Mouse (Mus musculus) adrenal gland, postnatal 36 days (tissue): ENCODE data around the gene Ltbp1. TPM values are rescaled to one million over a fixed set of nuclear protein-coding genes. Genes with fewer than 3 reads are reported as not detected.

ENCODE experiments used
- DNase-seq, 2 experiments: peaks; one replicate each; pipeline ENCODE4 v3.0.0; 2021; ENCODE audit warnings: mixed read lengths in 1 of 2
- long read RNA-seq, 2 experiments: library from polyadenylated mRNA; stranded (forward); transcript quantifications; one replicate each; pipeline ENCODE4 v2.0.0; 2021; ENCODE audit warnings: borderline sequencing depth in 2 of 2
- total RNA-seq, 2 experiments: library from RNA; stranded (reverse); gene quantifications; 2 replicates each; pipeline ENCODE4 v1.2.3; 2021

Gene Ltbp1
- 10 to 100 TPM; 12.9 to 15.5 TPM for total RNA-seq
- long read RNA-seq, experiment 1, partial matches to known transcripts, result 2 of 4 reads
- long read RNA-seq, experiment 1, other reads (novel, unspliced or antisense), result 1 of 4 reads
- long read RNA-seq, experiment 2, result 0 reads

- DNase-seq, result peak; percentile 73 to 77
These were observed at the start of gene Ltbp1 for GRCm38 (mm10) chr17:75005281-75005684. TSS of gene Ltbp1 (plus strand) at chr17:75005568.

DNA sequence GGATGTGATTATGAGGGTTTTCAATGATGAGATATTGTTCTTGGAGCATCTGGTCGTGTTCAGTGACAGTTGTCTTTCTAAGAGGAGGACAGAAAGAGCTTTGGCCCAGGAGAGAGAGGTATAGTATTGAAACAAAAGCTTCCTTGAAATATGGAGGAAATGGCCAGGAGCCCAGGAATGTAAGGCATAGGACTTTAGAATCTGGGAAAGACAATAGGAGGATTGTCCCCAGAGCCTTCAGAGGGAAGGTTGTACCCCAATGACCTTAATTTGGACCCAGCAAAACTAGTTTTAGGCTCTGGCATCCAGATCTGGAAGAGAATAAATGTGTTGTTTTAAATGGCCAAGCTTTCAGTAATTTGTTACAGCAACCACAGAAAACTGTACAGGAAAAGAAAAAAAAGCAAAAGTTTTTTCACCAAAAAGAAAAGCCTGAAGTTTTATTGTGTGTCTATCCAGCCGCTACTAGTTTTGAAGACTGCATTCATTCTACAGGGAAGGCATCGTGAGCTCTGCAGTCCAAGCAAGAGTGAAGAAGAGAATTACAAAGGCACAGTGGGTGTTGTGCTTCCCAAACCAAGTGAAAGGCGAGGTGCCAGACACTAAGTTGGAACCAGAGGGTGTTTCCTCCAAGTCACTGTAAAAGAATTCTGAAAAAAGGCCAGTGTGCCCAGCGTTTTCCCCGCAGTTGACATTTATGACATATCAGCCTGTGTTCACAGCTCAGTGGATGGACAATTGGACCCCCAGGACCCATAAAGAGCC is 45.7 kb upstream of the Ltbp1 start:
- no peak for DNase-seq

DNA sequence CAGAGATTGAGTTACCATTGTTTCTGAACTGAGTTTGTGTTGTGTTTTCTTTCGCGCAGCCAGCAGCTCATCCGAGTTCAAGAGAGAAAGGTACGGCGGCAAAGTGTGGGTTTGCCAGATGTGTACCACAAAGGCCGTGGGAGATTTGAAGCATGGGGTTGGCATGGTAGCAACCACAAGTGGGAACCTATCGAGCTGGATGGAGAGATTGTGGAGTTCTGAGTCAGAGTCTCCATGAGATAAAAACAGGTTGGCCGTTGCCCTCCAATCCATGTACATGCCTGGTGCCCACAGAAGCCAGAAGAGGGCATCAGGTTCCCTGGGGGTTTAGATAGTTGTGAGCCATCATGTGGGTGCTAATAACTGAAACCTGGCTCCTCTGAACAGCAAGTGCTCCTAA is 42.1 kb upstream of the Ltbp1 start:
- DNase-seq, result no peak

DNA sequence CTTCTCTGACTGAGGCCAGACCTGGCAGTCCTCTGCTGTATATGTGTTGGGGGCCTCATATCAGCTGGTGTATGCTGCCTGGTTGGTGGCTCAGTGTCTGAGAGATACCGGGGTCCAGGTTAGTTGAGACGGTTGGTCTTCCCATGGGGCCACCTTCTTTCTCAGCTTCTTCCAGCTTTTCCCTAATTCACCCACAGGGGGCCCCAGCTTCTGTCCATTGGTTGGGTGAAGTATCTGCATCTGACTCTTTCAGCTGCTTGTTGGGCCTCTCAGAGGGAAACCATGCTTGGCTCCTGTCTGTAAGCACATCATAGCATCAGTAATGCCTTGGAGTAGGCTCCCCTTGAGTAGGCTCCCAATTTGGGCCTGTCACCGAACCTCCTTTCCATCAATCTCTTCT is 41.5 kb upstream of the Ltbp1 start:
- DNase-seq, result no peak

DNA sequence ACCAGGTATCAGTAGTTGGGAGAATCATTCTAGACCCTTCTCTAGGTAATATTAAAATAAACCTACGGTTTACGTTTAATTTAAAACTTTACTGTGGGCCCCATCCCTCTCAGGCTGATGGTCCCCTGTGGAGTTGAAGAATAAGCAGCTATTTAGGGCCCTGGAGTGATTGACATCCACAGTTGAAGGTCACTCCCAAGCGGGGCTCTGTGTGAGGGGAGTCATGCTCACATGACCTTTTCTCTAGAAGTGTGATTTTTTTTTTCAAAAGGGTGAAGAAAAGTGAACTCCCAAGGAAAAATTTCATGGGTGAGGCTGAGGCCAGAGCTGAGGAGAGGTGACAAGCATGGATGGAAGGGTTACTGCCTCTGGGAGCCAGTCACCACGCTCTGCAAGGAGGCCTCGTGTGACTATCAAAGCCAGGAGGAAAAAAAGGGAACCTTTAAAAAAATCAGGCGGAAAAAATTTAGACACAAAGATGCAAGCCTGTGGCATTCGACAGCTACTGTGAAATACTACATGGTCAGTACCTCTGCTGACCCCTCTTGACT is 38.0 kb upstream of the Ltbp1 start:
- no peak for DNase-seq

GRCm38 (mm10) chr17:74968152-74968712 is 37.1 kb upstream of the Ltbp1 start:
- DNase-seq, result no peak

GRCm38 (mm10) chr17:74968738-74969271 is 36.6 kb upstream of the Ltbp1 start:
- DNase-seq, result no peak

DNA sequence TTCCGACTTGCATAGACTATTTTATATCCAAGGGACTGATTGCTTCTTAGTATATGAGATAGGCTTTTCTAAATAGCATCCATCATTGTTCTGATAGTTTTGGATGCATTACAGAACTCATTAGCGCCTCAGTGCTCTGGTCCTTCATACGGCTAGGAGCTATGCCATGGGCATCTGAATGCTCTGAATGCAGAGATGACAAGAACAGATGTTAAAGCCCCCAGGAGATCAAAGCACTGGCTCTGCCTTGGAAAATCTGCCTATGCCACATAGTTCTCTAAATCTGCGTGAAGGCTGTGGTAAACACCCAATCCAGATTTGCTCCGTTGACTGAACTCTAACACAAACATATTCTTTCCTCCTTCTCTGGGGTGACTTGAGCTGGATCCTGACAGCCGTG is 30.2 kb upstream of the Ltbp1 start:
- no peak for DNase-seq

DNA sequence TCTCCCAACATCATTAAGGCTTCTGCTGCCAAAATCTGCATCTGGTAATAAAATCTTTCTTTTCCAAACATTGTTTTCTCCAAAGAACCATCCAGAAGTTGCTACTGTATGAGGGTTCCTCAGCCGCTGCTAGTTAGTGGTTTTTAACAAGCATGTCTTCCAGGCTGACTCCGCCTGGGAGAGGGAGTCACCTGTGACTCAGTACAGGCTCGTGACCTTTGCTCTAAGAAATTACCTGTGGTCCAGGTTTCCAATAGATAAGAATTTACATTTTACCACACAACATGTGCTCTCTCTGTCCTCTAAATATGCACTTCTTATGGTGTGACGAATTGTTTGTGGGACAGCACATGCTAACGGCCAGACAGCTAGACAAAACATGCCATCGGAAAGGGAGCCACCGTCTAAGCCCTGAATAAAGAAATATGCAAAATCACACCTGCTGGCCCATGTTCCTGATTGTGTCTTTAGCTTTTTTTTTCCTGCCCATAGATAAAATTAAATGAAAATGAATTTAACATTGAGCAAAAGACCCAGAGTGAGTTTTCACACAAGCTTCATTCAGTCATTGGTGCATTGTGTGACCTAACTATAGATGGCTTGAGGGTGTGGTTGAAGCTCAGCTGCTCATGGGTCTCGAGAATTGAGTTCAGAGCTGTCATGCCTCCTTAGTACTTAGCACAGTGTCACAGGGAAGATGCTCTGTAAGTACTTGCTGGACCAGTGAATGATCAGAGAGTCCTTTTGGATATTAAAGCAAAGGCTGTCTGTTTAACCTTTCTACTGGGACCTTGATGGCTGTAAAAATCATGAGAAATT is 29.0 kb upstream of the Ltbp1 start:
- DNase-seq, result no peak

DNA sequence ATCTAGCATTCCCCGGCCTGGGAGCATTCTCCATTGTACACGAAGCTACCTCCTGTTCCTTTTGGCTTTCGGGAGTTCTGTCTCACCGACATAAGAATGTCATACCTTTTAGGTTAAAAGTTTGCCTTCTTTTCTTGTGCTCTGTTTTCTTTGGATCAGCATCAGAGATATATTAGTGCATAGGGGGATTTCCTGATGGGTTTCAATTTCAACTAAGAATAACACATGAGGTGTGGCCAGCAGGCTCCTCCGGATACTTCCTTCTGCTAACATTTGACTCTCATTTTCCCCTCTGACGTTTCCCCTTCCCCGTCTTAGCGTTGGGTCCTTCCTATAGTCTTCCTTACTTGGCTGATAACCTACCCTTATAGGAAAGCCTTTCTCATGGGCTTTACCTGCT is 25.6 kb upstream of the Ltbp1 start:
- DNase-seq, result no peak

DNA sequence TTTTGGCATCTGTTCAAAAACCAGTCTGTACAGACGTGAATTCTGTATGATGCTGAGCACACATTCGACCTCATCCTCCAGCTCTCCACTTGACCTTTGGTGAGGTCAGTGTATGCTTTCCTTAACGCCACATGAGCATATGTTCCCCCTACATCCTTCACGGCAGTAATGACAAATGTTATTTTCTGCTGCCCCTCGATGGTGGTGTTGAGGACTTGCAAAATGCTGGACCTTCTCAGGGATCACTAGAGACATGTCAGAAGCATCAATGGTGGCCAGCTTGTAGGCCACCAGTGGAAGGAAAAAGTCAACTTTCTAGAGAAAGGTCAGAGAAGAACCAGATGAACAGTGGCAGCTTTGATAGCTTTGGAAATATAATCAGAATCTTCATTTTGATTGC is 23.7 kb upstream of the Ltbp1 start:
- no peak for DNase-seq

GRCm38 (mm10) chr17:74982880-74983279 is 22.5 kb upstream of the Ltbp1 start:
- DNase-seq, result no peak

- DNase-seq, result no peak
These were observed 21.3 kb upstream of the Ltbp1 start for GRCm38 (mm10) chr17:74984071-74984470.

DNA sequence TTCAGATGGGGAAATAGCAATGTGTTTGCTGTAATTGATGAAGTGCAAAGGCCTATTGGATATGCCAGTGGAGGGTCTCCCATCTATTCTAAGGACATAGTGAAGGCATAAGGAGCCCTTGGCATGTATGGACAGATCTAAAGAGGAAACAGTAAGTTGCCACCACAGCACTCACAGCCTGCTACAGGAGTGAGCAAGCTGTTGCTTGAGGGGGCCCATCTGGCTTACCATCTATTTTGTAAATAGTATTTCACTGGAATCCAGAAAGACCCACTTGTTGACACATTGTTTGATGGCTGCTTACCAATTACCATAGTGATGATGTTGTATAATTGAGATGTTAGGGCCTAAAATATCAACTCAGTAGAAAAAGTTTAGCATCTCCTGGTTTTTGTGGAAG is 20.7 kb upstream of the Ltbp1 start:
- no peak for DNase-seq

GRCm38 (mm10) chr17:74987067-74987466 is 18.3 kb upstream of the Ltbp1 start:
- DNase-seq, result no peak

DNA sequence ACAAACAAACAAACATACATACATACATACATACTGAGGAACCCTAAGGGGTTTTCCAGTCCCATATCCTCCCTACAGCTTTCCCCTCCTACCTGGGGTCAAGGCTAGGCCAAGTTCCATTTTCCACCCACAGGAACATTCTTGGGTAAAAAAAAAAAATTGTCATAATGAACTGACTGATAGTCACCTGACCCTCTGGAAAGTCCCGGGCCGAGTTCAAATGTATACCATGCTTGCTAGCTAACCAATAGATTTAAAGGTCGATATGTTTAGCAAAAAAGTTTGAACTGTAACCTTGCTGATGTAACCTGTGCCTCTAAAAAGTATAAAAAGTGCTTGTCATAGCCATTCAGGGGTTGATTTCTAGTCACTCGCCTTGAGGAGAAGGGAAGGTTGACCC is 15.7 kb upstream of the Ltbp1 start:
- DNase-seq, result no peak

GRCm38 (mm10) chr17:74990561-74990960 is 14.8 kb upstream of the Ltbp1 start:
- DNase-seq, result no peak

GRCm38 (mm10) chr17:74993726-74994581 is 11.4 kb upstream of the Ltbp1 start:
- peak in 1 of 2 experiments; percentile 10 for DNase-seq

DNA sequence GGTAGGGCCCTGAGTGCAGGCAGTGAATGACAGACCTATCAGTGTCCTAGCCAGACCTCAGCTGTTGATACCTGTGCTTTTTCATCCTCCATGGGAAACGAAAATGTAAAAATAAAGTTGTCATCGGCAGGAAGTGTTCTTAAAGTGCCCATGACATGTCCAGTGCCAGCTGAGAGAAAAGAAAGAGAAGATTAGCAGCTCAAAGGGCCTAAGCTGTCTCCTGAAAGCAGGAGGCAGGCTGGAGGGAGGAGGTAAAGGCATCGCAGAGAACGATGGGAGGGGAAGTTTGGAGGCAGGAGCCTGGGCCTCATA is 10.8 kb upstream of the Ltbp1 start:
- DNase-seq, result no peak

GRCm38 (mm10) chr17:74995266-74995665 is 10.1 kb upstream of the Ltbp1 start:
- no peak for DNase-seq

DNA sequence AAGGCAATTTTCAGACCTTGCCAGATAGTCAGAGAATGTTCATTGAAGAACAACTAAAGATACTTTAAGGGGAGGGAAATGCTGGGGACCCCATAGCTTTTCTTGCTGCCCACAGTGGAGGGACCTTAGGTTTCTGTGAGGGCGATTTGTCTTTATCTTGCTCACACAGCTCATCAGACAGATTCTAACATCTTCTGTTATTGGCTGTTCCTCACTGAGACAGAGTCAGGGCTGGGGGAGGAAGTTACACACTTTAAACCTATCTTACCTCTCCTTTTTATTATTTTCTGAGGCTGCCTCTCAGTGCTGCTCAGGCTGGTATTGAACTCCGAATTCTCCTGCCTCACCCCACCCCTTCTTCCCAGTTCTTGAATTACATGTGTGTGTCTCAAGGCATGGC is 5.3 kb upstream of the Ltbp1 start:
- DNase-seq, result no peak

GRCm38 (mm10) chr17:75004820-75005219 is 548 bp upstream of the Ltbp1 start:
- peak; percentile 83 to 90 for DNase-seq
